Comparison of ENCODE assay signal across 33 mouse cellular contexts in genomic region chr8:83149124-83149523, GRCm38 (mm10). TPM values are rescaled to one million over a fixed set of nuclear protein-coding genes. Genes with fewer than 3 reads are reported as not detected.
"Had no signal": no experiment of that assay in that cellular context is flagged by ENCODE, and none has a peak within 500 bp of the region (broad histone marks: within the 10 kb centered on the region; RNA-seq: fewer than 3 reads in every experiment).

No protein-coding gene starts in this region.

- H3K4me3 ChIP-seq: heart, adult 2 months; heart, embryonic 10.5 days; heart, embryonic 12.5 days; heart, embryonic 13.5 days; heart, embryonic 15.5 days; hindbrain, embryonic 10.5 days; hindbrain, embryonic 12.5 days; hindbrain, embryonic 13.5 days; hindbrain, embryonic 15.5 days; intestine, embryonic 15.5 days; layer of hippocampus, adult 2 months had no signal

- H3K9me3 ChIP-seq: heart, embryonic 10.5 days; heart, embryonic 12.5 days; heart, embryonic 13.5 days; heart, embryonic 15.5 days; hindbrain, embryonic 10.5 days; hindbrain, embryonic 12.5 days; hindbrain, embryonic 13.5 days; hindbrain, embryonic 15.5 days; intestine, embryonic 15.5 days had no signal

- DNase-seq: heart, adult 2 months; heart, postnatal 10 days; heart, postnatal 14 days; heart, postnatal 36 days; heart, postnatal 4 days; kidney, adult 11 months; kidney, adult 18-20 months; kidney, adult 2 months; kidney, adult 8-10 months; kidney, adult 9 months; kidney, postnatal 10 days; kidney, postnatal 14 days; kidney, postnatal 25 days; kidney, postnatal 36 days; kidney, postnatal 4 days; layer of hippocampus, adult 9-11 months; layer of hippocampus, postnatal 36 days had no signal

- H3K4me1 ChIP-seq: heart, embryonic 10.5 days; heart, embryonic 12.5 days; heart, embryonic 13.5 days; heart, embryonic 15.5 days; hindbrain, embryonic 10.5 days; hindbrain, embryonic 12.5 days; hindbrain, embryonic 13.5 days; hindbrain, embryonic 15.5 days; intestine, embryonic 15.5 days had no signal

- H3K27me3 ChIP-seq: heart, embryonic 12.5 days; heart, embryonic 13.5 days; heart, embryonic 15.5 days; hindbrain, embryonic 12.5 days; hindbrain, embryonic 13.5 days; hindbrain, embryonic 15.5 days; intestine, embryonic 15.5 days had no signal

- H3K4me2 ChIP-seq: heart, embryonic 11.5 days; heart, embryonic 12.5 days; heart, embryonic 13.5 days; heart, embryonic 15.5 days; hindbrain, embryonic 12.5 days; hindbrain, embryonic 13.5 days; hindbrain, embryonic 14.5 days; hindbrain, embryonic 15.5 days; intestine, embryonic 15.5 days had no signal

- H3K36me3 ChIP-seq: heart, embryonic 10.5 days; heart, embryonic 12.5 days; heart, embryonic 13.5 days; heart, embryonic 15.5 days; hindbrain, embryonic 10.5 days; hindbrain, embryonic 12.5 days; hindbrain, embryonic 13.5 days; hindbrain, embryonic 15.5 days; intestine, embryonic 15.5 days had no signal

- H3K9ac ChIP-seq: heart, embryonic 12.5 days; heart, embryonic 13.5 days; heart, embryonic 15.5 days; hindbrain, embryonic 12.5 days; hindbrain, embryonic 13.5 days; hindbrain, embryonic 14.5 days; hindbrain, embryonic 15.5 days; intestine, embryonic 15.5 days had no signal

- H3K27ac ChIP-seq: heart, adult 2 months; heart, embryonic 10.5 days; heart, embryonic 13.5 days; heart, embryonic 15.5 days; hindbrain, embryonic 10.5 days; hindbrain, embryonic 12.5 days; hindbrain, embryonic 13.5 days; hindbrain, embryonic 14.5 days; hindbrain, embryonic 15.5 days; hindbrain, postnatal 0 days; intestine, embryonic 15.5 days; kidney, postnatal 0 days; layer of hippocampus, adult 2 months had no signal

- ATAC-seq: hindbrain, embryonic 16.5 days; hindbrain, postnatal 0 days; inflammation-experienced regulatory T-cells, adult 6 months; intestine, embryonic 15.5 days had no signal

RNA-seq across cellular contexts. Expression of gene Gm10645, which starts 16.8 kb away (rescaled TPM):
- polyA plus RNA-seq: inflammation-experienced regulatory T-cells, adult 6 months had no signal
